Mouse (Mus musculus) ES-E14 (cell line): ENCODE results near the gene H2afz. TPM values are rescaled to one million over a fixed set of nuclear protein-coding genes. Genes with fewer than 3 reads are reported as not detected.

Experiments
- DNase-seq: peaks from one replicate; pipeline ENCODE4 v3.0.0-alpha.2; 2013; ENCODE audit warnings: low read depth, low spot score
- H3K27ac ChIP-seq: 2 replicates; pipeline ENCODE4 v1.5.1; 2012; ENCODE audit warnings: low read depth, mild to moderate bottlenecking, low read length, moderate library complexity, mixed read lengths; ENCODE audit not compliant: poor library complexity, insufficient read depth, severe bottlenecking
- H3K36me3 ChIP-seq: 2 replicates; pipeline ENCODE4 v1.6.1; 2012; ENCODE audit warnings: mild to moderate bottlenecking, low read length, moderate library complexity, mixed read lengths; ENCODE audit not compliant: control insufficient read depth, poor library complexity, insufficient read depth, severe bottlenecking
- H3K4me1 ChIP-seq, 2 experiments: fragments of 150-350 bp in 1 of 2; sonication (generic) in 1 of 2; 2 replicates each; pipeline ENCODE4 v1.6.1; 2012; ENCODE audit warnings: low read length in 2 of 2, mild to moderate bottlenecking in 1 of 2, mixed read lengths in 1 of 2; ENCODE audit not compliant: control insufficient read depth in 2 of 2, insufficient read depth in 2 of 2, poor library complexity in 1 of 2
- H3K4me3 ChIP-seq, 2 experiments: fragments of 150-350 bp in 1 of 2; sonication (generic) in 1 of 2; 2 replicates each; pipeline ENCODE4 v1.5.1; 2012; ENCODE audit warnings: low read length in 2 of 2, low read depth in 1 of 2, mild to moderate bottlenecking in 1 of 2, mixed read lengths in 1 of 2; ENCODE audit not compliant: insufficient read depth in 1 of 2, poor library complexity in 1 of 2, severe bottlenecking in 1 of 2
- H3K9ac ChIP-seq: 2 replicates; pipeline ENCODE4 v1.6.1; 2012; ENCODE audit warnings: low read depth, mild to moderate bottlenecking, low read length, mixed read lengths; ENCODE audit not compliant: poor library complexity, insufficient read depth, severe bottlenecking
- H3K9me3 ChIP-seq: fragments of 150-350 bp; sonication (generic); 2 replicates; pipeline ENCODE4 v1.6.1; 2012; ENCODE audit warnings: low read depth, mild to moderate bottlenecking, low read length; ENCODE audit not compliant: control insufficient read depth, insufficient read depth
- CHD2 ChIP-seq: IDR thresholded peaks from 2 replicates; pipeline ENCODE4 v1.6.1; 2014; ENCODE audit warnings: mild to moderate bottlenecking, low read depth, low read length, inconsistent platforms
- HCFC1 ChIP-seq: IDR thresholded peaks from 2 replicates; pipeline ENCODE4 v1.6.1; 2012; ENCODE audit warnings: low read length, inconsistent platforms, borderline replicate concordance; ENCODE audit not compliant: insufficient read depth
- MAFK ChIP-seq: IDR thresholded peaks from 2 replicates; pipeline ENCODE4 v1.6.1; 2014; ENCODE audit warnings: mild to moderate bottlenecking, low read depth, low read length, inconsistent platforms; ENCODE audit not compliant: insufficient read depth
- ZC3H11A ChIP-seq: IDR thresholded peaks from 2 replicates; pipeline ENCODE4 v1.6.1; 2012; ENCODE audit warnings: low read depth, mild to moderate bottlenecking, inconsistent platforms, low read length, borderline replicate concordance
- ZNF384 ChIP-seq: IDR thresholded peaks from 2 replicates; pipeline ENCODE4 v1.6.1; 2012; ENCODE audit warnings: low read depth, low read length, inconsistent platforms
- in situ Hi-C, 2 experiments: fragments of 600-800 bp; cut with MboI; formaldehyde crosslinking; loops; one replicate each; pipeline ENCODE4 v1.15.1; 2025; ENCODE audit warnings: low sequenced_read_pairs in 2 of 2, inconsistent platforms in 1 of 2; ENCODE audit not compliant: unreplicated experiment in 2 of 2
- total RNA-seq: library from RNA; depleted of rRNA; stranded (reverse); fragments of 300-350 nt; gene quantifications from 2 replicates; pipeline ENCODE4 v1.2.3, GENCODE M21; 2012

The H2afz gene
- total RNA-seq, 1 experiment: 1,847 TPM

- no peak for DNase-seq
- no peak overlapping the region for H3K27ac ChIP-seq
- in situ Hi-C loops: no loop called here
- H3K4me3 ChIP-seq: no peak overlapping the region
- H3K36me3 ChIP-seq: peaks cover 7% of the 10 kb centered on the region
- no peak overlapping the region for H3K9ac ChIP-seq
- TF ChIP-seq MAFK (no peak), ZC3H11A (no peak), HCFC1 (no peak), CHD2 (no peak), ZNF384 (no peak)
- H3K4me1 ChIP-seq: no peaks in the 10 kb centered on the region
- no peaks in the 10 kb centered on the region for H3K9me3 ChIP-seq
Measured at GRCm38 (mm10) chr3:137869395-137869794, 5.1 kb downstream of the H2afz start.

- Histone ChIP-seq H3K9me3 (no peaks in the 10 kb centered on the region), H3K27ac (no peak overlapping the region), H3K4me1 (peaks cover 0 to 6% of the 10 kb centered on the region in 2 experiments; a peak in 1 of 4 replicates), H3K9ac (no peak overlapping the region), H3K36me3 (no peaks in the 10 kb centered on the region), H3K4me3 (no peak overlapping the region)
- no peak for DNase-seq
- TF ChIP-seq CHD2 (no peak), MAFK (peak; percentile 92)
- in situ Hi-C loops: no loop called here
Measured at GRCm38 (mm10) chr3:137879313-137879712, 15.0 kb downstream of the H2afz start.

- in situ Hi-C loops: no loop called here
- H3K9me3 ChIP-seq: no peaks in the 10 kb centered on the region
- TF ChIP-seq MAFK (no peak), ZNF384 (no peak), CHD2 (no peak), HCFC1 (no peak), ZC3H11A (no peak)
- no peak for DNase-seq
- H3K4me1 ChIP-seq: peaks cover 2 to 6% of the 10 kb centered on the region in 2 experiments; a peak in 2 of 4 replicates
- no peaks in the 10 kb centered on the region for H3K36me3 ChIP-seq
- H3K9ac ChIP-seq: no peak overlapping the region
- peak overlapping the region; percentile 45; the same call in 1 of the 2 replicates for H3K27ac ChIP-seq
- H3K4me3 ChIP-seq: no peak overlapping the region
Measured at GRCm38 (mm10) chr3:137880109-137880748, 15.9 kb downstream of the H2afz start.

- Histone ChIP-seq H3K27ac (no peak overlapping the region), H3K9ac (no peak overlapping the region), H3K9me3 (no peaks in the 10 kb centered on the region), H3K4me1 (peaks cover 2 to 6% of the 10 kb centered on the region in 2 experiments; a peak in 2 of 4 replicates), H3K36me3 (no peaks in the 10 kb centered on the region), H3K4me3 (no peak overlapping the region)
- in situ Hi-C loops: no loop called here
- TF ChIP-seq MAFK (peak; percentile 89), ZC3H11A (no peak)
- no peak for DNase-seq
Measured at GRCm38 (mm10) chr3:137881093-137881492, 16.8 kb downstream of the H2afz start.

- no peak for DNase-seq
- no peaks in the 10 kb centered on the region for H3K9me3 ChIP-seq
Measured at GRCm38 (mm10) chr3:137887961-137888360, 23.7 kb downstream of the H2afz start.

More at GRCm38 (mm10) chr3:137887961-137888360, 23.7 kb downstream of the H2afz start:
- Histone ChIP-seq H3K4me1 (peaks cover 2 to 12% of the 10 kb centered on the region in 2 experiments; a peak in 3 of 4 replicates), H3K27ac (no peak overlapping the region), H3K4me3 (no peak overlapping the region), H3K36me3 (no peaks in the 10 kb centered on the region), H3K9ac (no peak overlapping the region)
- in situ Hi-C loops: no loop called here
- TF ChIP-seq MAFK (no peak), ZC3H11A (no peak), CHD2 (no peak), ZNF384 (no peak), HCFC1 (no peak)
